Mouse (Mus musculus): ENCODE measurements around the gene Calb2. TPM values are rescaled to one million over a fixed set of nuclear protein-coding genes. Genes with fewer than 3 reads are reported as not detected.

The Calb2 gene
- polyA plus RNA-seq (2015; fragmentation: Nextera tagmentation; extraction: Ambion mirVana) = not detected in 2 replicates

DNA sequence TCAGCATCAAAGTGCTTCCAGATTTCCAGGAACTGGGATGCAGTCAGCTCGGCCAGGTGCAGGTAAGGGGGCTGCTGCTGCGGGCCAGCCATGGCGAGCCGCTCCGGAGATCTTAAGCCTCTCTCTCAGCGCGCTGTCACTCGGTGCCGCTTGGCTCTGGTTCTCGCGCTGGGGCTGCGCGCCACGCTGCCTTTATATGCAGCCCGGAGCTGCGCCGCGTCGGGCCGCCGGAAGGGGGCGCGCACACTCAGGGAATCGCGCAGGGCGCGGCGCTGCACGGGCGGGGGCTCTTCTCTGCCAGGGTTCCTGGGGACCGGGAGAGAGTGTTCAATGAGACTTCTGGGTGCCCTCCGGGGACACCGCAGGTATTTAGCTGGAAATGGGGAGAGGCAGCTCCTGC is at the start of gene Calb2:
Calb2 (minus strand) TSS at position 165 of the 400 bp plus-strand sequence.

GRCm38 (mm10) chr8:110215365-110215764 is 47.4 kb upstream of the Calb2 start, which contains the start of gene Cmtr2:
Cmtr2 (plus strand) TSS chr8:110215665.

DNA sequence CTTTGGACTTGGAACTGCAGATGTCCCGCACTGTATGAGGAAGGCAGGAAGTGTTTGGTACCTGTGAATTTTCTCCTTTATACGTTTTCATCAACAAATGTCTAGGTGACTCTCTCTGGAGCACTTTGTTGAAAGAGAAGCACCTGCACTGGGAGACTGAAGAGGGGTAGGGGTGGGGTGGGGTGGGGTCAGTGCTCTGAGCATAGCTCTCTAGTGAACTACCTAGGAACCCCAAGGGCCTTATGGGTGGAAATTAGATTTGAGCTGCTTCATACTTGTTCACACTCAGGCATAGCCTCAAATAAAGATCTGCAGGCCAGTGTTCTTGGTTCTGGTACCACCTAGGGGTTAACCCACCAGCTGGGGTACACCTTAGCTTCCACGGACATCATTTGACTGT is 65.4 kb downstream of the Calb2 start, which contains the start of gene Gm17720:
Gm17720 (minus strand) TSS at position 101 of the 400 bp plus-strand sequence.

DNA sequence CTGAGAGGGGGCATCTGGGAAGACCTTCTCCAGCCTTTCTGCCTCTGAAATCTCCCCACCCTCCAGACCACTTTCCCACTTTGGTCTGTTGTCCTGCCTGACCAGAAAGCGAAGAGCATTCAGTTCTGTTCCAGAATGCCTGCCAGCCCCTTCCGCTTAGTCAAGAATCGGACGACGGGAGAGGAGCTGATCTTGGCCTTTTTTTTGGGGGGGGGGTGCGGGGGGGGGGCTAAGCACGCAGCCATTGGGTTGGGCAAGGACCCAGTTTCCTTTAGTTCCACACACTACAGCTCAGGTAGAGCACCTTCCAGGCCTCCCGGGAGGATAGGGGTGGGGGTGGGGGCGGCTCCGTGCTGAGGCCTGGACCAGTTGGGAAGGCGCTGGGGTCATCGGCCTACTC is 67.1 kb downstream of the Calb2 start, which contains the start of gene Gm21964:
Gm21964 (plus strand) TSS at position 301 of the 400 bp plus-strand sequence.

Other genes starting within 250 kb of the Calb2 start
- gene Marveld3, start 206.0 kb downstream of the Calb2 start, polyA plus RNA-seq (2015; fragmentation: Nextera tagmentation; extraction: Ambion mirVana) = 8.1 and 9.8 TPM in 2 replicates
- 0.17 and 0.27 TPM in 2 replicates for gene Tat, start 177.8 kb downstream of the Calb2 start, polyA plus RNA-seq (2015; fragmentation: Nextera tagmentation; extraction: Ambion mirVana)
- 2.0 and 2.1 TPM in 2 replicates for gene Chst4, start 128.5 kb downstream of the Calb2 start, polyA plus RNA-seq (2015; fragmentation: Nextera tagmentation; extraction: Ambion mirVana)
- 3.1 and 3.2 TPM in 2 replicates for gene Zfp612, start 88.5 kb downstream of the Calb2 start, polyA plus RNA-seq (2015; fragmentation: Nextera tagmentation; extraction: Ambion mirVana)
- not detected in 2 replicates for gene Gm21964, start 67.0 kb downstream of the Calb2 start, polyA plus RNA-seq (2015; fragmentation: Nextera tagmentation; extraction: Ambion mirVana)
- gene Gm17720, start 65.5 kb downstream of the Calb2 start, polyA plus RNA-seq (2015; fragmentation: Nextera tagmentation; extraction: Ambion mirVana) = not detected in 2 replicates
- 3.8 and 4.0 TPM in 2 replicates for gene Cmtr2, start 47.5 kb upstream of the Calb2 start, polyA plus RNA-seq (2015; fragmentation: Nextera tagmentation; extraction: Ambion mirVana)
- not detected in 2 replicates for gene Hydin, start 98.8 kb upstream of the Calb2 start, polyA plus RNA-seq (2015; fragmentation: Nextera tagmentation; extraction: Ambion mirVana)